Mouse (Mus musculus) lung, embryonic 15.5 days (tissue): ENCODE measurements at regions not wholly inside any gene's neighbourhood (a gene's known extent, or its start where the extent isn't known, plus 50 kb on each side); places are given as distances from the start of the nearest gene placed in this dataset.

ENCODE experiments used
- ATAC-seq: fragments of 200-750 bp; cut with Nextera tagmentation; 2 replicates; pipeline ENCODE4 v1.8.0; 2017; ENCODE audit warnings: moderate number of reproducible peaks, borderline replicate concordance; ENCODE audit not compliant: low FRiP score, low TSS enrichment; ENCODE audit errors: extremely low read depth
- H3K27ac ChIP-seq: fragments of 300-500 bp; sonication (generic); 2 replicates; pipeline ENCODE4 v1.5.1; 2015; ENCODE audit warnings: moderate library complexity, mild to moderate bottlenecking, inconsistent platforms
- H3K27me3 ChIP-seq: fragments of 300-500 bp; sonication (generic); 2 replicates; pipeline ENCODE4 v1.6.1; 2015; ENCODE audit warnings: inconsistent platforms
- H3K36me3 ChIP-seq: fragments of 300-500 bp; sonication (generic); 2 replicates; pipeline ENCODE4 v1.6.1; 2015; ENCODE audit warnings: inconsistent platforms
- H3K4me1 ChIP-seq: fragments of 300-500 bp; sonication (generic); 2 replicates; pipeline ENCODE4 v1.6.1; 2015; ENCODE audit warnings: inconsistent platforms
- H3K4me2 ChIP-seq: fragments of 300-500 bp; sonication (generic); 2 replicates; pipeline ENCODE4 v1.6.1; 2015; ENCODE audit warnings: inconsistent platforms, mild to moderate bottlenecking, moderate library complexity
- H3K4me3 ChIP-seq: fragments of 300-500 bp; sonication (generic); 2 replicates; pipeline ENCODE4 v1.5.1; 2015; ENCODE audit warnings: mild to moderate bottlenecking, inconsistent platforms
- H3K9ac ChIP-seq: fragments of 300-500 bp; sonication (generic); 2 replicates; pipeline ENCODE4 v1.6.1; 2015; ENCODE audit warnings: inconsistent platforms
- H3K9me3 ChIP-seq: fragments of 300-500 bp; sonication (generic); 2 replicates; pipeline ENCODE4 v1.6.1; 2016; ENCODE audit warnings: inconsistent platforms
- WGBS: fragments of 180-500 bp; shearing (Covaris S2); methylation state at CpG from one replicate; pipeline ENCODE4 v1.1.7; 2015; 5-methylcytosine and 5-hydroxymethylcytosine counted together

GRCm38 (mm10) chr4:28298911-28299353 is 514.0 kb upstream of the Epha7 start:
- no peak overlapping the region for H3K4me2 ChIP-seq
- WGBS = 37% methylated on average over 7 of the region's 7 CpGs
- H3K27me3 ChIP-seq = no peaks in the 10 kb centered on the region
- no peaks in the 10 kb centered on the region for H3K36me3 ChIP-seq
- no peaks in the 10 kb centered on the region for H3K9me3 ChIP-seq
- H3K9ac ChIP-seq = no peak overlapping the region
- H3K4me3 ChIP-seq = no peak overlapping the region
- peaks cover 4% of the 10 kb centered on the region; the same call in 1 of the 2 replicates for H3K4me1 ChIP-seq
- peak; percentile 78; the same call in 1 of the 2 replicates for ATAC-seq
- no peak overlapping the region for H3K27ac ChIP-seq

DNA sequence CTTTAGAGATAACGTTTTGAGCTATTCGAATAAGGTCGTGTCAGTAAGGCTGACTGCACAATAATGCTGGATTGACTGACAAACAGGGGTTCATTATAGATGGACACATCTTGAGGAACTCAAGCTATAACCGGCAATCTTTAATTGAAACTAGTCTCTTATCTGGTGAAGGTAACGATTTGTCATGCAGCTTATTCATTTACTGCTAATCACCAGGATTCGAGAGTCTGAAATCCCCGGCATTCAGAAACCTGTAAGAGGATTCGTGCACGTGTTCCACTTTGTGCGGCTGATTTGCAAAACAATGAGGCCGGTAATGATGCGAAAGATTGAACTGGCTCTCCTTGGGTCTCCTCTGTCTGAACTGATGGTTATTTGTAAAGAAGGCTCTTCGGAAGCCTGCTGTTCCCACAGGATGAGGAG is 512.9 kb upstream of the Epha7 start:
- Histone ChIP-seq H3K36me3 (no peaks in the 10 kb centered on the region), H3K4me1 (peaks cover 4% of the 10 kb centered on the region; the same call in 1 of the 2 replicates), H3K9ac (no peak overlapping the region), H3K27me3 (no peaks in the 10 kb centered on the region), H3K9me3 (no peaks in the 10 kb centered on the region), H3K4me2 (no peak overlapping the region), H3K4me3 (no peak overlapping the region), H3K27ac (no peak overlapping the region)
- 43% methylated on average over 13 of the region's 13 CpGs for WGBS
- ATAC-seq = no peak

DNA sequence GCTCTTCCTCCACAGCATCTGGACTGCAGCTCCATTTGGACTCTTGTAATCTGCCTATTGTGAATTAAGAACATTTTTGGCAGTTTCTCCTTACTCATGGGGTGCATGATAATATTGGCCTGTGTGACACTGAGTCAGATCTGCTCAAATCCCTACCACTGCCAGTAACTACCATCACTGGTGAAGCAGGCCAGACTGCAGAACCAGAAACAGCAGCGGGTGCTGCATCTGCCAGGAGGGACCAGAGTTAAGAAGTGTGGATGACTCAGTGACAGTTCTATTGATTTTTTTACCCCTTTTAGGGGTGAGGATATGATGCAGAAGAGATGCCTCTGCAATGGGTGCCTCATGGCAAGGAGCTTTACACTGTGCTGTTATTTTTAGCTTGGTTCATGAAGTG is 511.2 kb upstream of the Epha7 start:
- no peaks in the 10 kb centered on the region for H3K9me3 ChIP-seq
- 77% methylated on average over 1 of the region's 1 CpGs for WGBS
- no peak overlapping the region for H3K4me3 ChIP-seq
- no peak overlapping the region for H3K27ac ChIP-seq
- no peak for ATAC-seq
- H3K36me3 ChIP-seq = no peaks in the 10 kb centered on the region
- H3K27me3 ChIP-seq = no peaks in the 10 kb centered on the region
- peaks cover 4% of the 10 kb centered on the region; the same call in 1 of the 2 replicates for H3K4me1 ChIP-seq
- H3K4me2 ChIP-seq = no peak overlapping the region
- H3K9ac ChIP-seq = no peak overlapping the region

GRCm38 (mm10) chr4:28331036-28331435 is 481.9 kb upstream of the Epha7 start:
- ATAC-seq = no peak

DNA sequence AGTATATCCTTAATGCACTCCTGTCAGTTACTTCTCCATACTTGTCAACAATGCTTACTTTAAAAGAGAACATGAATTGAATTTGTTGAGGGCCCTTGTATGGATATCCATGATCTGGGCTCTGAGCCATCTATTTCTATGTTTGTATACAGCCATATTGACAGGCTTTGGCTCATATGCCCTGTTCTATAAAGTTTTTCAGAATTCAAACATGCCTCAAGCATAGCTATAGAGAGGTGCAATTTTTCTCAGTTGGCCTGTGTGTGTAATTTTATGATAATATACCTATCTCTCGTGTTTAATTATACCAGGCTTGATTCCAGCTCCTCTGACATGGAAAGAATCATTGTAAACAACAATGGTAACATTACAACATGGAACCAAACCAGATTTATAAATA is 448.4 kb upstream of the Epha7 start:
- 53% methylated on average over 1 of the region's 1 CpGs for WGBS
- Histone ChIP-seq H3K4me1 (no peaks in the 10 kb centered on the region), H3K27me3 (no peaks in the 10 kb centered on the region), H3K4me3 (no peak overlapping the region), H3K36me3 (no peaks in the 10 kb centered on the region), H3K9ac (no peak overlapping the region), H3K9me3 (no peaks in the 10 kb centered on the region), H3K27ac (no peak overlapping the region), H3K4me2 (no peak overlapping the region)
- no peak for ATAC-seq

More at GRCm38 (mm10) chr4:28331036-28331435, 481.9 kb upstream of the Epha7 start:
- Histone ChIP-seq H3K4me2 (no peak overlapping the region), H3K4me3 (no peak overlapping the region), H3K4me1 (no peaks in the 10 kb centered on the region), H3K27ac (no peak overlapping the region), H3K27me3 (no peaks in the 10 kb centered on the region), H3K9ac (no peak overlapping the region), H3K36me3 (no peaks in the 10 kb centered on the region), H3K9me3 (no peaks in the 10 kb centered on the region)
- WGBS = 75% methylated on average over 1 of the region's 1 CpGs

GRCm38 (mm10) chr4:28377087-28377486 is 435.8 kb upstream of the Epha7 start:
- ATAC-seq = no peak
- Histone ChIP-seq H3K4me1 (no peaks in the 10 kb centered on the region), H3K4me2 (no peak overlapping the region), H3K36me3 (no peaks in the 10 kb centered on the region), H3K4me3 (no peak overlapping the region), H3K9me3 (no peaks in the 10 kb centered on the region), H3K9ac (no peak overlapping the region), H3K27ac (no peak overlapping the region), H3K27me3 (no peaks in the 10 kb centered on the region)

DNA sequence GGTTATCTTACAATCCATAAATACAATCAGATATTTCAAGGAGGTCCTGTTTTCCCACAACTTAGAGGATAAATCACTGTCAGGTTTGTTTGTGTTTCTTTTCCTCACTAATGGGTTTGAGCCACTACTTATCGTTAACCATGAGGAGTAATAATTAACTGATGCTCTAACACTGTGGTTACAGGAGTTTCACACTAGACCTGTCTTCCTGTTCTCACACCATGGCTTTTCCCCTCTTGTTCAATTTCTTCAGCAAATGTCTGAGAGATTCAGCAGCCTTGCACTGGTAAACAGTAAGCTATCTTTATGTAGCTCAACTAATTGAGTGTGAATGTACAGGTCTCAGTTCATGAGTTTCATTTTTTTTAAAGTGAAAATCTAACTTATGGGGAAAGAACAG is 434.3 kb upstream of the Epha7 start:
- ATAC-seq = no peak
- Histone ChIP-seq H3K4me3 (no peak overlapping the region), H3K9ac (no peak overlapping the region), H3K27me3 (no peaks in the 10 kb centered on the region), H3K27ac (no peak overlapping the region), H3K4me2 (no peak overlapping the region), H3K36me3 (no peaks in the 10 kb centered on the region), H3K4me1 (no peaks in the 10 kb centered on the region), H3K9me3 (no peaks in the 10 kb centered on the region)
- 8% methylated on average over 1 of the region's 1 CpGs for WGBS

GRCm38 (mm10) chr4:28424341-28424740 is 388.6 kb upstream of the Epha7 start:
- Histone ChIP-seq H3K36me3 (no peaks in the 10 kb centered on the region), H3K27me3 (no peaks in the 10 kb centered on the region), H3K9me3 (no peaks in the 10 kb centered on the region), H3K4me3 (no peak overlapping the region), H3K4me2 (no peak overlapping the region), H3K27ac (no peak overlapping the region), H3K9ac (no peak overlapping the region), H3K4me1 (no peaks in the 10 kb centered on the region)
- WGBS = 47% methylated on average over 1 of the region's 1 CpGs
- no peak for ATAC-seq

DNA sequence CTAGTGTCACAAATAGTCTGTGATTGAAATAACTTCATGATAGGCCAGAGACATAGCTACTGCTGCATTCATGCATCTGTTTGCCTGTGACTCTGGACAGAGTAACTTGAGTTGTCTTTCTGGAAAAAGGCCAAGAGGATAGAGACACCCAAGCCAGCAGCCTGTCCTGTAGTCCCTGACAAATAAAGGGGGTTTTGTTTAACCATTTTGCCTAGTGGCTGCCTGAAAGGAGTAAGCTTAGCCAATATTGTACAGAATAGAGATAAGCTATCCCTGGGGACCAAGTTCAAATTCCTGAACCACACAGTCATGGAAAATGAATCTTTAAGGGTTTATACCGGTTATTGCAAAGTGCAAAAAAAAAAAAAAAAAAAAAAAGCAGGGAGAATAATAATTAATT is 372.8 kb upstream of the Epha7 start:
- H3K27ac ChIP-seq = no peak overlapping the region
- no peaks in the 10 kb centered on the region for H3K27me3 ChIP-seq
- no peak overlapping the region for H3K4me2 ChIP-seq
- WGBS = 30% methylated on average over 1 of the region's 1 CpGs
- no peaks in the 10 kb centered on the region for H3K4me1 ChIP-seq
- no peak for ATAC-seq
- H3K36me3 ChIP-seq = no peaks in the 10 kb centered on the region
- H3K9me3 ChIP-seq = no peaks in the 10 kb centered on the region
- H3K4me3 ChIP-seq = no peak overlapping the region
- H3K9ac ChIP-seq = no peak overlapping the region

- 68% methylated on average over 1 of the region's 1 CpGs for WGBS
- H3K27me3 ChIP-seq = no peaks in the 10 kb centered on the region
- no peak for ATAC-seq
Observed at GRCm38 (mm10) chr4:28453111-28453510, 359.8 kb upstream of the Epha7 start.

GRCm38 (mm10) chr4:28456312-28456711 is 356.6 kb upstream of the Epha7 start:
- Histone ChIP-seq H3K4me1 (no peaks in the 10 kb centered on the region), H3K27me3 (no peaks in the 10 kb centered on the region), H3K27ac (no peak overlapping the region), H3K36me3 (no peaks in the 10 kb centered on the region), H3K9me3 (no peaks in the 10 kb centered on the region), H3K4me3 (no peak overlapping the region), H3K4me2 (no peak overlapping the region), H3K9ac (no peak overlapping the region)
- 32% methylated on average over 2 of the region's 2 CpGs for WGBS
- no peak for ATAC-seq

More at GRCm38 (mm10) chr4:28453111-28453510, 359.8 kb upstream of the Epha7 start:
- Histone ChIP-seq H3K4me3 (no peak overlapping the region), H3K27ac (no peak overlapping the region), H3K36me3 (no peaks in the 10 kb centered on the region), H3K9ac (no peak overlapping the region), H3K4me1 (no peaks in the 10 kb centered on the region), H3K9me3 (no peaks in the 10 kb centered on the region), H3K4me2 (no peak overlapping the region)
